Mouse (Mus musculus) G1E-ER4 (cell line): ENCODE results near the gene Zbtb22. TPM values are rescaled to one million over a fixed set of nuclear protein-coding genes. Genes with fewer than 3 reads are reported as not detected.

Experiments
- GATA1 ChIP-seq: IDR thresholded peaks from one replicate; pipeline ENCODE4 v1.8.0; 2012; ENCODE audit warnings: low read length, inconsistent platforms
- polyA plus RNA-seq: library from polyadenylated mRNA; stranded (reverse); fragments of >175 nt; gene quantifications from 2 replicates; pipeline ENCODE4 v1.2.3, GENCODE M21; 2012

The Zbtb22 gene
- polyA plus RNA-seq, 1 experiment = 50.9 TPM

DNA sequence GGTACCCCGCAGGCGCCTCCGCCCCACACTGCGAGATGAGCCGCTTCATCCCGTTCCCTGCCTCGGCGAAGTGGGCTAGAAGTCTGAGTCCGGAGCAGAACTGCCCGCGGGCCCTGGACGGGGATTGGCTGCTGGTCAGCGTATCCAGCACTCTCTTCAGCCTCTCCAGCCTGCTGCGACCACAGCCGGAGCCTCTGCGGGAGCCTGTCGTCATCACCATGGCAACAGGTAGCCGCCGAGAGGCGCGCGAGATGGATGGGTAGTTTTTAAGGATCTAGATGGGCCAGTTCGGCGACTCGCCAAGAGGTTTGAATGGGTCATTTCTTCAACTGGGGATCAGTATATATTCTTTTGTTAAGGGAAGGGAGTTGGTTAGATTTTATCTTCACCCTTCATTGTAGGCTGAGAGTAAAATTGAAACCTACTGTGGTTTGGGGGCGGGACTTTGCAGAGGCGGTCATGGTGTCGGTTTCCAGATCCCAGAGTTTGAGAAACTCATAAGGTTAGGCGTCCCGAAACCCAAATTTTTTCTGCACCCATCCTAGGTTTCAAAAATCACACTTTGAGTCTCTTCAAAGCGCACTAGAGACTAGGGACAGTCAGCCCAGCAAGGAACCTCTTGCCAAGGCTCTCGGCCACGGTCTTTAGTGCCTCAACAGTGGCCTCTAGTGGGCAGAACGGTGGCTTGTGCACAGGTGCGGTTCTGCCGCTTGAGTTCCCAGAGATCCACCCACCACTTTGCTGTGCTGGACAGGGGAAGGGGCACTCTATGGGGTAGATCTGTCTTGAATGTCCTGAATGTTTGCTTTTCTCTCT lies 4.8 kb downstream of the Zbtb22 start:
- no peak for TF ChIP-seq GATA1

DNA sequence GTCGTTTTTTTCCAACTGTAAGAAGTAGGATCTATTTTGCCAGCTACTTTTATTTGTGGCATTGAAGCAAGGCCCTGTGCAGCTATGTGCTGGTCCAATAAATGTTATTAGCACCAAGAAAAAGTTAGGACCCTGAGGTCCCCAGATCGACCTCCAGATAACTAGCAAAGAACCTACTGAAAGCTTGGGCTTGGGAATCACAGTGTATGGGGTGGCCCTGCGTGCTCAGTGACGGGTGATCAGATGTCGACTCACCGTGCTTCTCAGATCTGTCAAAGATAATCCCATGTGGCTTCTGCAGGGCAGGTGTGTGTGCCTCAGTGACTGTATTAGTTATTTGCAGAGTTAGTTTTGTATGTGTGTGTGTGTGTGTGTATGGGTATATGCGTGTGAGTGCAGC lies 5.7 kb downstream of the Zbtb22 start:
- no peak for TF ChIP-seq GATA1

DNA sequence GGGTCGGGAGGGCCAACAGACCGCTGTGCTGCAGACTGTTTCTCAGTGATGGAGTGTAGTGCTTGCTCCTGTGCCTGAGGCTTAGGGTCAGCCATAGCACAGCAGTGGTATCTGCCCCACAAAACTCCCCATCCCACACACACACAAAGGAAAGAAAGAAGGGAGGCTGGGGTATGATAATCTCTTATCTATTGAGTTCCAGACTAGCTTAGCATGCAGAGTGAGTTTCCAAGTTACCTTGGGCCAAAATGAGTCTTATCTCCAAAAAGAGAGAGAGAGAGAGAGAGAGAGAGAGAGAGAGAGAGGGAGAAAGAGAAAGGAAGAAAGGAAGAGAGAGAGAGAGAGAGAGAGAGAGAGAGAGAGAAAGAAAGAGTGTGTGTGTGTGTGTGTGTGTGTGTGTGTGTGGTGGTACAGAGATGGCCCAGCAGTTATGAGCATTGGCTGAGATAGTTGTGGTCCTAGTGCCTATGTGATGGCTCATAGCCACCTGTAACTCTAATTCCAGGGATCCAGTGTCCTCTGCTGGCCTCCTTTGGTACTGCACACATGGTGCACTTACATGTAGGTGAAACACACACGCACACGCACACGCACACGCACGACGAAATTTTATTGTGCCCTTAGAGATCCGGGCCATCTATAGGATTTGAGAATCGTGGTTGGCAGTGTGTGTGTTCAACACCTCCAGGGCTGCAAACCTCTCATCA lies 9.0 kb downstream of the Zbtb22 start:
- TF ChIP-seq GATA1 = peak; percentile 26

DNA sequence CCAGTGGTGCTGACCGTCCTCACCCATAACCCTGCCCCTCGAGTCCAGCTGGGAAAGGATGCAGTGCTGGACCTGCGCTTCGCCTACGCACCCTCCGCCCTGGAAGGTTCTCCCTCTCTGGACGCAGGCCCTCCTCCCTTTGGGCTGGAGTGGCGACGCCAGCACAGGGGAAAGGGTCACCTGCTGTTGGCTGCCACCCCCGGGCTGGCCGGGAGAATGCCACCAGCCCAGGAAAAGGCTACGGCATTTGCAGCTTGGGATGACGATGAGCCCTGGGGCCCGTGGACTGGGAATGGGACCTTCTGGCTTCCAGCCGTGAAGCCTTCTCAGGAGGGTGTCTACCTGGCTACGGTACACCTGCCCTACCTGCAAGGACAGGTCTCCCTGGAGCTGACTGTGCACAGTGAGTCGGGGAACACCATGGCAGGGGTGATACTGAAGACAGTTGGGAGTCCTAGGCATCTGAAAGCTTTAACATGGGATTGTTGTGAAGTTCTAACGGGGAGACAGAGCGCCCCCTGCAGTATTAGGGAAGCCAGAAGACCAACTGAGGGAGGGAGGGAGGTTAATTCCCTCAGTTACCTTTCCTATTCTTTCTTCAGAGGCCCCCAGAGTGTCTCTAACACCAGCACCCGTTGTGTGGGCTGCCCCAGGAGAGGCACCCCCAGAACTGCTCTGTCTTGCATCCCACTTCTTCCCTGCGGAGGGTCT lies 9.9 kb downstream of the Zbtb22 start:
- no peak for TF ChIP-seq GATA1

DNA sequence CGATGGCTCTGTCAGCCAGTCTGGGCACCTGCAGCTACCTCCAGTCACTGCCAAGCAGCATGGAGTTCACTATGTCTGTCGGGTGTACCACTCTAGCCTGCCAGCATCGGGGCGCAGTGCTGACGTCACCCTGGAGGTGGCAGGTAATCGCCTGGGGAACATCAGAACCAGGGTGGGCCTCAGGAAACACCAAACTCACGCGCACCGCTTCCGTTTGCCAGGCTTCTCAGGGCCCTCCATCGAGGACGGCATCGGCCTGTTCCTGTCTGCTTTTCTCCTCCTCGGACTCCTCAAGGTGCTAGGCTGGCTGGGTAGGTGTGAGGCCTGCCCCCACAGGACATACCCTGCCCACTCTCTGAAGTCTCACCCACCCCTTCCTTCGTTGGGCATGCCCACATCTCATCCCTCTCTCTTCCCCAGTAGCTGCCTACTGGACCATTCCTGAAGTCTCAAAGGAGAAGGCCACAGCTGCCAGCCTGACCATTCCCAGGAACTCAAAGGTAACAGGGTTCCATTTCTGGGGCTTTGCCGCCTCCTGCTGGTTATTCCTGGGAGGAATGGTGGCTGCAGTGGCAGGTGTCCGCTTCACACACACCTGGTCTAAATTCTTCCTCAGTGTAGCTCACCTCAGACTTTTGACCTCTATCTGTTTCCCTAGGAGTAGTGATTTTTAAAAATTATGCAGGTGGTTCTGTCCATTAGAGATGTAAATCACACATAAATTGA lies 10.7 kb downstream of the Zbtb22 start:
- TF ChIP-seq GATA1 = no peak

DNA sequence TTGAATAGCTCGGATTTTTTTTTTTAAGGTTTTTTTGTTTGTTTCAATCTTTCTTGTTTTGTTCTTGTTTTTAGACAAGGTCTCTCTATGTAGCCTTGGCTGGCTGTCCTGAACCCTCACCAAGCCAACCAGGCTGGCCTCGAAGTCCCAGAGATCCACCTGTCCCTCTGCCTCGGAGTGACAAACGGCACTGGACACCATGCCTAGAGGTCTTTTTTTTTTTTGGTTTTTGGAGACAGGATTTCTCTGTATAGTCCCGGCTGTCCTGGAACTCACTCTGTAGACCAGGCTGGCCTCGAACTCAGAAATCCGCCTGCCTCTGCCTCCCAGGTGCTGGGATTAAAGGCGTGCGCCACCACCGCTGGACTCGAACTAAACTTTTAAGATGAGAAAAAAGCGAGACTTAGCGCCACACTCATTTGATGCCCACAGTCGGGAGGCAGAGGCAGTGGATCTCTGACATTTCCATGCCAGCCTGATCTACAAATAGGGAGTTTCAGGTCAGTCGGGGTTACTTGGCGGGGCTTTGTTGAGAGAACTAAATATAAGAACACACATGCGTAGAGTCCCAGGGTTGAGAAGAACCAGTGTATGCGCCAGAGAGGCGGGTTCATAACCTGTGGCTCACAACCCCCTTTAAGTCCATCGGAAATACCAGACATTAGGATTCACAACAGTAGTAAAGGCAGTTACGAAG lies 12.7 kb downstream of the Zbtb22 start:
- no peak for TF ChIP-seq GATA1

DNA sequence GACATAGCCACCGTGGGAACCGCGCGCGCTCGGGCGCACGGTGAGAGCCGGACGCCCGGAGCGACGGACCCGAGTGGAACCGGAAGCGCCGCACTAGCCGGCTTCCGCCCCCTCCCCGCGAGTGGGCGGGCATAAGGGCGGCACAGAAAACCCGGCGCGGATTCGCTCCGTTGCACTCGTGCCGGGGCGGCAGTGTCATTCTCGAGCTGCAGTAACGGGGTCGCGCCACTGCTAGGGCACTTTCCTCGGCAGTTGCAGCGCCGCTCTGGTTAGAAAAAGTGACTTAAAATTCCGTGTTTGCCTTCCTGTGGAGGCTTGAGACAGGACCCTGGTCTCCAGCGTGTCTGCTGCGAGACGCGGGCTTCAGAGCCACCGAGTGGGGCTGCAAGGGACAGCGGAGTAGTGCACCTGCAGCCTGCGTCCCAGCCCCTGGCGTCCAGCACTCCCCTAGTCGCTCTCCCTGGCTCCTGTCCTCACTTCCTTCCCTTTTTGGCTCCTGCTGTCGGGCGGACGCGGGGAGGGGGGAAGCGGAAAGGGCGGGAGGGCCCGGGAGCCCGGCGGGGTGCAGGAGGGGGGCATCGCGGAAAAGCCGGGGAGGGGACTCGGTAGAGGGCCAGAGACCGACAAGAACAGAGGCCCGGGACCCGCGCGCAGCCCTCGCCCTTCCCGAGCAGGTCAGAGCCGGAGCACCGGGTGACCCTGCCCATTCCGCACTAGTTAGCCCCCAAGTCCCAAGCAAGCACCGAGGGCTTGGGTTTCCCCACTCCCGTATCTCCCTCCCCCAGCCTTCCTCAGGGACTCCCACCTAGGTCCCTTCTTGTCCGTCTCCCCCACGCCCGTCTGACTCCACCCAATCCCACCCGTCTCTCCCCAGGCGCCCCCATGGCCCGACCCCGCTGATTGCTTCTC lies 13.9 kb downstream of the Zbtb22 start, which contains the start of gene Rgl2:
Gene Rgl2, plus strand, starts transcription at position 173 of the 909 bp plus-strand sequence.
- TF ChIP-seq GATA1 = no peak

DNA sequence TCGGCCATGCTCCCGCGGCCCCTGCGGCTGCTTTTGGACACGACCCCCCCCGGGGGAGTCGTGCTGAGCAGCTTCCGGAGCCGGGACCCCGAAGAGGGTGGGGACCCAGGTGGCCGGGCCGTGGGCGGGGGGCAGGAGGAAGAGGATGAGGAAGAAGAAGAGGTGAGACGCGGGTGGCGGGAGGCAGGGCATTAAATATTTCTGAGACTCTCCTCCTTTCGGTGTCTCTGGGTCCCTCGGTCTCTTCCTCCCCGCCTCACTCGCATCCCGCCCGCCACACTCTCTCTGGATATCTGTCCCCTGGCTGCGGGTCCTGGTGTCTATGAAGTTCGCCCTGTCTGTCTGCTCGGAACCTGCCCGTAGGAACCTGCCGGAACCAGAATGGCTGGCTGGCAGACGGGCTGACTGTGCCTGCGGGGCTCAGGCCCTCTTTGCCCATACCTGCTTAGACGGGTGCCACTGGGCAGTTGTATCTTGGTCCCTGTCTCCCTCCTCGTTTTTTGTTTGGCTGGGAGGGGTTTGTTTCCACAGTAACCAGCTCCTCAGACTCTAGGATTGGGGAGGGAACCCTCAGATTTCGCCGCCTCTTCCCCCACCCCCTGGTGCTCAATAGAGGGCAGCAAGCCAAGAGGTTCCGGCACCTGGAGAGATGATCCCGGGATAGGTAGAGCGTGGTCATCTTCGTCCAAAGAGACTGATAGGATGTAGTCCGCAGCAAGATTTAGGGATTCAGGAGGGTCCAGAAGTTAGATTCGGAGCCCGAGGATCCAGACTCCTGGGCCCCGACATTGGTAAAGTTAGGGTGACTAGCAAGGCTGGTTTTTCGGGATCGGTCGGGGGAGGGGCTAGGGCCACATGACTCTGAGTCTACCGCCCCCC lies 14.8 kb downstream of the Zbtb22 start:
- TF ChIP-seq GATA1 = no peak

DNA sequence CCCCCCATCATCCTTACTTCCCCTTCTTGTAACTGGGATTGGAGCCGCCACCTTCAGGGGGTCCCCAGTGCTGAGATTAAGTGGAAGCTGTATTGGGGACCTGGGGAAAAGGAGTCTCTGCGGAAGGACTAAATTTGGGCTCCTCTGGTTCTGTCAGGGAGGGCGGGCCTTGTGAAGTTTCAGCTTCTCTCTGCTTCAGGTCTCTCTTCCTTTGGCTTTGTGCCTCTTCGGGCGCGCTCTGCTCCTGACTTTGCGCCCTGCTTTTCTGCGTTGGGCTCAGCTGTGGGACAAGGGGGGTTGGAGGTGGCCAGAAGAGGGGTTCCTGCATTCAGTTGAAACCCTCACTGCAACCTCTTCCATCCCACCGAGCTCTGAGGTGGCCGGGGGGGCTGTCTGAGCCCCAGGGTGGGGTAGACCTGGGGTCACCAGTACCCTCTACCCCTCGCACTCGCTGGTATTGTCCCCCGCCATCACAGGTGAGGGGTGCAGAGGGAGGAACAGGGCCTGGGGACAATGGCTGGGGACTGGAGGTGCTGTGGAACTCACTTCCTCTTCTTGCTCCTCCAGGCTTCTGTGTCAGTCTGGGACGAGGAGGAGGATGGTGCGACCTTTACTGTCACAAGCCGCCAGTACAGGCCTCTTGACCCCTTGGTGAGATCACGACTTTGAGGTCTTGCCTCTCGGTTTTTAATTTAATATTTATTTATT lies 15.6 kb downstream of the Zbtb22 start:
- no peak for TF ChIP-seq GATA1

DNA sequence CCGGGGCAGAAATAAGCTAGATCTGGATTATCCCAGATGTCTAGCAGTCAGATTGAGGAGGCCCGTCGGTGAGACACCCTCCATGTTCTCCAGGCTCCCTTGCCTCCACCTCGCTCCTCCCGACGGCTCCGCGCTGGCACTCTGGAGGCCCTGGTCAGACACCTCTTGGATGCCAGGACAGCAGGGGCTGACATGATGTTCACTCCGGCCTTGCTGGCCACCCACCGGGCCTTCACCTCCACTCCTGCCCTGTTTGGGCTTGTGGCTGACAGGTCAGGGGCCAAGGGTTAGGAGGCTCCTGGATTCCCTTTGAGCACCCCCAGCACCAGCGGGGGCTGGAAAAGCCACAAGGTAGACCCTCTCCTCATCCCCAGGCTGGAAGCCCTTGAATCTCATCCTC lies 16.2 kb downstream of the Zbtb22 start:
- no peak for TF ChIP-seq GATA1

DNA sequence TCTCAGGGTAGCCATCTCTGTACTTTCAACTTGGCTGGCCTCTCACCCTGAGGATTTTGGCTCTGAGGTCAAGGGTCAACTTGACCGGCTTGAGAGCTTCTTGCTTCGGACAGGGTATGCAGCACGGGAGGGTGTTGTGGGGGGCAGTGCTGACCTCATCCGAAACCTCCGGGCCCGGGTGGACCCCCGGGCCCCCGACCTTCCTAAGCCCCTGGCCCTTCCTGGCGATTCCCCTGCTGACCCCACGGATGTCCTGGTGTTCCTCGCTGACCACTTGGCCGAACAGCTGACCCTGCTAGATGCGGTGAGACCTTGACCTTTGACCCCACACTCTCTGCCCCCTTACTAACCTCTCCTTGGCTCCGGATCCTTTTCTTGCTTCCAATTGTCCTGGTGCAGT lies 16.7 kb downstream of the Zbtb22 start:
- no peak for TF ChIP-seq GATA1

DNA sequence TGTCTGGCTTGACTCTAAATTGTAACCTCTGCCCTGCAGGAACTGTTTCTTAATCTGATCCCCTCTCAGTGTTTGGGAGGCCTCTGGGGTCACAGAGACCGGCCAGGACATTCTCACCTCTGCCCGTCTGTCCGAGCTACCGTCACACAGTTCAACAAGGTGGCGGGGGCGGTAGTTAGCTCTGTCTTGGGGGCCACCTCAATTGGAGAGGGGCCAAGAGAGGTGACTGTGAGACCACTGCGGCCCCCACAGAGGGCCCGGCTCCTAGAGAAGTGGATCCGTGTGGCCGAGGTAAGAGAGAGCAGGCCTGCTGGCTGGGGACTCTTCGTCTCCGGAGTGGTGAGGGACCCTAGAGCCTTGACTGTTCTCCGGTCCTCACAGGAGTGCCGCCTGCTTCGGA lies 17.3 kb downstream of the Zbtb22 start:
- TF ChIP-seq GATA1 = no peak

DNA sequence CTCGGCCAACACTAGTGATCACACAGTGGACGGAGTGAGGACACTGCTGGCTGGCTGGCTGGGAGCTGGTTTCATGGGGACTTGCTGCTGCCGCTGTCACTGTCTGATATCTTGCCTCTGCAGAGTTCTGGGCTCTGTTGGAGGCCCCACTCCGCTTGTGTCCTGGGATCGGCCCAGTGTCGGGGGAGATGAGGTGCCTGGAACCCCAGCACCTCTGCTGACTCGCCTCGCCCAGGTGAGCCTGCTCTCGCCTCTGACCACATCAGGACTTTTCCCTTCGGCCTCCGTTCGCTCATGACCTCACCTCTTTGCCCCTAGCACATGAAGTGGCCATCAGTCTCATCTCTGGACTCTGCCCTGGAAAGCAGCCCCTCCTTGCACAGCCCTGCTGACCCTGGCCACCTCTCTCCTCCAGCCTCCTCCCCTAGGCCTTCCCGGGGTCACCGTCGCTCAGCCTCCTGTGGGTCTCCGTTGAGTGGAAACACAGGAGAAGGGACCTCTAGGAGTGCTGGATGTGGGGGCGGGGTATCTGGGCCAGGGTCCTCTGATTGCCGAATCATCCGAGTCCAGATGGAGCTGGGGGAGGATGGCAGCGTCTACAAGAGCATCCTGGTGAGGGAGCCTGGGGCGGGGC lies 19.8 kb downstream of the Zbtb22 start:
- TF ChIP-seq GATA1 = no peak
